Mouse (Mus musculus): ENCODE measurements at regions not wholly inside any gene's neighbourhood (a gene's known extent, or its start where the extent isn't known, plus 50 kb on each side); places are given as distances from the start of the nearest gene placed in this dataset.

- TF ChIP-seq CTCF (IDR thresholded peaks at IDR 0.05; ENCODE audit: borderline replicate concordance, insufficient read depth, low read length) (no peak), POLR2A (IDR thresholded peaks at IDR 0.05; ENCODE audit: low read depth, low read length) (no peak)
Measured at GRCm38 (mm10) chr2:179277887-179278282, 164.3 kb upstream of the Cdh4 start.

Measured in embryonic fibroblast, embryonic 13.5 days (primary cell).